Mouse (Mus musculus) spleen, adult 2 months (tissue): ENCODE measurements at regions not wholly inside any gene's neighbourhood (a gene's known extent, or its start where the extent isn't known, plus 50 kb on each side); places are given as distances from the start of the nearest gene placed in this dataset.
A peak's percentile ranks its signal among the peaks of the same experiment; 100 is the strongest.

Experiments used
- DNase-seq, 2 experiments: peaks; one replicate each; pipeline versions ENCODE4 v3.0.0 to v3.0.0-alpha.2; 2012 to 2021; ENCODE audit warnings: low spot score in 2 of 2, low read depth in 1 of 2
- H3K27ac ChIP-seq: fragments of 200-500 bp; 2 replicates; pipeline ENCODE4 v1.5.1; 2012; ENCODE audit warnings: low read length, inconsistent platforms; ENCODE audit not compliant: insufficient read depth
- H3K27me3 ChIP-seq: fragments of 200-500 bp; 2 replicates; pipeline ENCODE4 v1.6.1; 2012; ENCODE audit warnings: mild to moderate bottlenecking, moderate library complexity, low read length, inconsistent platforms; ENCODE audit not compliant: control insufficient read depth, insufficient read depth
- H3K36me3 ChIP-seq: fragments of 200-500 bp; 2 replicates; pipeline ENCODE4 v1.6.1; 2012; ENCODE audit warnings: mild to moderate bottlenecking, low read length, inconsistent platforms; ENCODE audit not compliant: control insufficient read depth, insufficient read depth
- H3K4me1 ChIP-seq: fragments of 200-500 bp; 2 replicates; pipeline ENCODE4 v1.6.1; 2011; ENCODE audit warnings: inconsistent platforms; ENCODE audit not compliant: control insufficient read depth, insufficient read depth, insufficient read length
- H3K4me3 ChIP-seq: fragments of 200-500 bp; 2 replicates; pipeline ENCODE4 v1.5.1; 2011; ENCODE audit warnings: mild to moderate bottlenecking, inconsistent platforms; ENCODE audit not compliant: insufficient read depth, insufficient read length; ENCODE audit errors: extremely low read depth
- CTCF ChIP-seq: fragments of 200-500 bp; IDR thresholded peaks from 2 replicates; pipeline ENCODE4 v1.5.1; 2011; ENCODE audit warnings: mild to moderate bottlenecking, inconsistent platforms; ENCODE audit not compliant: insufficient read depth, insufficient read length, insufficient replicate concordance; ENCODE audit errors: extremely low read depth
- POLR2A ChIP-seq: fragments of 200-500 bp; IDR thresholded peaks from 2 replicates; pipeline ENCODE4 v1.6.1; 2011; ENCODE audit warnings: low read depth, low read length, inconsistent platforms
- WGBS: fragments of 180-500 bp; shearing (Covaris S2); methylation state at CpG from one replicate; pipeline ENCODE4 v1.1.7; 2018; 5-methylcytosine and 5-hydroxymethylcytosine counted together

- Histone ChIP-seq H3K36me3 (no peaks in the 10 kb centered on the region), H3K27ac (no peak overlapping the region), H3K27me3 (no peaks in the 10 kb centered on the region), H3K4me1 (no peaks in the 10 kb centered on the region), H3K4me3 (no peak overlapping the region)
- no peak for DNase-seq
- TF ChIP-seq CTCF (no peak), POLR2A (no peak)
- WGBS, result 92% methylated on average over 20 of the region's 20 CpGs
Observed at GRCm38 (mm10) chr16:93458011-93458585, 145.8 kb downstream of the Setd4 start.

- Histone ChIP-seq H3K27me3 (no peaks in the 10 kb centered on the region), H3K4me1 (no peaks in the 10 kb centered on the region), H3K27ac (no peak overlapping the region), H3K36me3 (no peaks in the 10 kb centered on the region), H3K4me3 (no peak overlapping the region)
- TF ChIP-seq POLR2A (no peak), CTCF (no peak)
- no peak for DNase-seq
- WGBS, result 89% methylated on average over 17 of the region's 17 CpGs
Observed at GRCm38 (mm10) chr16:93456706-93457425, 147.0 kb downstream of the Setd4 start.

GRCm38 (mm10) chr16:93454080-93454997 is 149.5 kb downstream of the Setd4 start:
- TF ChIP-seq CTCF (peak; percentile 89; the same call in 1 of the 2 replicates), POLR2A (no peak)
- WGBS, result 21% methylated on average over 8 of the region's 8 CpGs

GRCm38 (mm10) chr16:93453056-93453455 is 150.8 kb downstream of the Setd4 start:
- 42% methylated on average over 9 of the region's 9 CpGs for WGBS

More at GRCm38 (mm10) chr16:93454080-93454997, 149.5 kb downstream of the Setd4 start:
- no peaks in the 10 kb centered on the region for H3K27me3 ChIP-seq
- 0 out of 2 replicates have a peak, but pooled peaks cover 2% of the 10 kb centered on the region for H3K4me1 ChIP-seq
- DNase-seq, result peak; percentile 41 to 70
- H3K27ac ChIP-seq, result no peak overlapping the region
- H3K36me3 ChIP-seq, result no peaks in the 10 kb centered on the region
- no peak overlapping the region for H3K4me3 ChIP-seq

GRCm38 (mm10) chr16:93450896-93451295 is 153.0 kb downstream of the Setd4 start:
- TF ChIP-seq POLR2A, result no peak
- no peak for TF ChIP-seq CTCF
- Histone ChIP-seq H3K27me3 (no peaks in the 10 kb centered on the region), H3K36me3 (no peaks in the 10 kb centered on the region), H3K27ac (no peak overlapping the region), H3K4me3 (no peak overlapping the region), H3K4me1 (peaks cover 2% of the 10 kb centered on the region; the same call in 1 of the 2 replicates)
- 90% methylated on average over 6 of the region's 6 CpGs for WGBS
- no peak for DNase-seq

More at GRCm38 (mm10) chr16:93453056-93453455, 150.8 kb downstream of the Setd4 start:
- H3K4me3 ChIP-seq, result no peak overlapping the region
- no peaks in the 10 kb centered on the region for H3K27me3 ChIP-seq
- no peak overlapping the region for H3K27ac ChIP-seq
- TF ChIP-seq POLR2A, result no peak
- TF ChIP-seq CTCF, result no peak
- no peaks in the 10 kb centered on the region for H3K36me3 ChIP-seq
- 0 out of 2 replicates have a peak, but pooled peaks cover 2% of the 10 kb centered on the region for H3K4me1 ChIP-seq
- DNase-seq, result no peak

GRCm38 (mm10) chr16:93449925-93450324 is 153.9 kb downstream of the Setd4 start:
- no peak for DNase-seq
- Histone ChIP-seq H3K4me3 (no peak overlapping the region), H3K27me3 (no peaks in the 10 kb centered on the region), H3K36me3 (no peaks in the 10 kb centered on the region), H3K4me1 (peaks cover 2% of the 10 kb centered on the region; the same call in 1 of the 2 replicates), H3K27ac (no peak overlapping the region)
- WGBS, result 57% methylated on average over 3 of the region's 3 CpGs
- TF ChIP-seq CTCF, result no peak
- no peak for TF ChIP-seq POLR2A
